Mouse (Mus musculus): ENCODE measurements around the gene Slc12a7.

The Slc12a7 gene

DNA sequence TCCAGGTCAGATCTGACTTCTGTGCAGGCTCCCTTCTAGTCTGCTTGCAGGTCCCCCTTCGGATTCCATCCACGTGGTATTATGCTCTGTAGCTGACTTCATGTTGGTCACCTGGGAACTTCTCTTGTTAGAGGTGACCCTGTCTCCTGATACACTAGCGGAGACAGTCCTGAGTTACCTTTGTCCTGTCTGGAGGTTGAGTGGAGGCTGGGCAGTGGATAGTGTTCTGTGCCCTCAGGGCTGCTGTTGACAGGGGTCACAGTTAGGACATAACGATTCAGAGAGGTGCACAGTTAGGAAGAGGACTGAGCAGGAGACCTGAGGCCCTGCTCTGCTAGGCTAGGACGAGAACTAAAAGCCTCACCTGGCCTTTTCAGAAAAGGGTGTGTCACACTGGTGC, 34.9 kb downstream of the Slc12a7 start:
- peak; percentile 22; the same call in 1 of the 2 replicates for TF ChIP-seq GATA4 (IDR thresholded peaks at IDR 0.05; ENCODE audit: insufficient replicate concordance, low read length)

DNA sequence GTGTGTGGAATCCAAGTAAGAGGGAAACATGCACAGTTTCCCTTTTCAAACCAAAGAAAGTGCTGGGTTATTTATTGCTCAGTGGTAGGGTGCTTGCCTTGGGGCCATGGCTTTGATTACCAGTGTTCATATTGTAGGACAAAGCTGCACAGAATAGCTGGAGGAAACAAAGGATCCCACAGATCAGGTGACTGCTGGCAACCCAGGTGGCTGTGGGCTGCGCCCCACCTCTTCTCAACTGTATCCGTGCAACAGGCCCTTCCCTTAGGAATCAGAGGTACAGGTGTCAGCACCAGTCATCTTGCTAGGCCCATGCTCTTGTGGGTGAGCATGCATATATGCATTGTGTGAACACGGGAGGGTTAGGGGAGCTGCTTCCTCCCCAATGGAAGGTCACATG, 35.4 kb downstream of the Slc12a7 start:
- TF ChIP-seq GATA4 (IDR thresholded peaks at IDR 0.05; ENCODE audit: insufficient replicate concordance, low read length) = no peak

- TF ChIP-seq GATA4 (IDR thresholded peaks at IDR 0.05; ENCODE audit: insufficient replicate concordance, low read length) = no peak
Measured at GRCm38 (mm10) chr13:73769916-73770682, 37.2 kb downstream of the Slc12a7 start.

DNA sequence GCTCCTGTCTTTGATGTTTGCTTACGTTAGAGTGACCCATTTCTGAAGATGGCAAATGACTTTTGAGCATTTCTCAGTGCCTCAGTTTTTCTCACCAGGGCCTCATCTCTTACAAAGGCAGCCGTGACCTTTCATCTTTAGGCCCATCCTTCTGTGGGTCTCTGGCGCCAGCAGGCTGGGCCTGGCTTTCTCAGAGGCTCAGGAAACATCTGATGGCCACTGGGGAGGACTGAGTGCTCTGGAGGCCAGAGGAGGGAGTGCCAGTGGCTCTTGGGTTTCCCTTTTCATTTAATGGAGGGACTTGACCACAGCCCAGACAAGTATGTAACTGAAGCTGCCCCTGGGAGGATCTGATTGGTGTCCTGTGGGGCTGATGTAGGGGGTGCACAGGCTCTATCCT, 38.2 kb downstream of the Slc12a7 start:
- no peak for TF ChIP-seq GATA4 (IDR thresholded peaks at IDR 0.05; ENCODE audit: insufficient replicate concordance, low read length)

DNA sequence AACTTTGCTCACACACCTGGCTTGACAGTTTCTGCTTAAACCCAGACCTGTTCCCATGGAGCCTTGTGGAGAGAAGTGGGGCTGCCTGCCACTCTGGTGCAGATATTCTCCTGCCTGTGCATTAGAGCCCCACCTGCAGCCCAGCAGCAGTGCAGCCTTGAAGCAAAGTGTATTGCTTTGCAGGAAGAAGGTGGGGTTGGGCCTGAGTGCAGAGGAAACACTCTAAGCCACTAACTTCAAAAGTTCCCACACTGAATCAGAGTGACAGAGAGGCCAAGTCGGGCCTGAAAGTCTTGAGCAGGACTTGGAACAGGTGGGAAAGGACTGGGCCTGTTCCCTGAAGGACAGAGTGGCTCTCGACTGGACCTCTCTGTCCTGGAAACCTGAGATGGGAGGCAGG, 39.8 kb downstream of the Slc12a7 start:
- no peak for TF ChIP-seq GATA4 (IDR thresholded peaks at IDR 0.05; ENCODE audit: insufficient replicate concordance, low read length)

DNA sequence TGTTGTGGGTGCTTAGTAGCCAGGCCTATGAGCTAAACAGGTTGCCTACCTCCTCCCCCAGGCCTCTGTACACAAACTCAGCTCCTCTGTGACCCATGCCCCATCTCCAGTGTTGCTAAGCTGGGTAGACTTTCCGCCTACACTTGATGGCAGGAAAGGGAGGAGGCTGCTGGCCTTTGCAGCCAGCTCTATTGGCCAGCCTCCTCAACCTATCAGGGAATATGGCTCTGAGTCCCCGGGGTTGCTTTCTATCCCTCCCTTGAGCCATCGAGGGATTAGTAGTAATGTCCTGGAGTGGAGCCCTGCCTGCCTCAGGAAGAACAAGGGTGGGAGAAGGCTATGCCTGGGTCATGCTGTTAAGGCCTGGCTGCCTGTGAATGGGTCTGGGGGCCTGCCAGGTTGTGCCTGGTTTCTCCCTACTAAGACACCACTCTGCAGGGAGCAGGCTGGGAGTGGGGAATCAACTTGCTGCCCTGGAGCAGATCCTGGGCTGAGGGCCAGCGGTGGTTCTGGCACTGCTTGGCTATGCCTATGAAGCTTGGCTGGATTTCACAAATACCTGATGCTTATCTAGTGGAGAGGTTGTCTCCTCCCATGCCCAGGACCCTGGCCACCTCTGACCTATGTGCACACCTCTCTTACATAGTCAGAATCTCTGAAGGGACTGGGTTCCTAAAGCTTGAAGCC, 40.8 kb downstream of the Slc12a7 start:
- peak; percentile 98 for TF ChIP-seq GATA4 (IDR thresholded peaks at IDR 0.05; ENCODE audit: insufficient replicate concordance, low read length)

DNA sequence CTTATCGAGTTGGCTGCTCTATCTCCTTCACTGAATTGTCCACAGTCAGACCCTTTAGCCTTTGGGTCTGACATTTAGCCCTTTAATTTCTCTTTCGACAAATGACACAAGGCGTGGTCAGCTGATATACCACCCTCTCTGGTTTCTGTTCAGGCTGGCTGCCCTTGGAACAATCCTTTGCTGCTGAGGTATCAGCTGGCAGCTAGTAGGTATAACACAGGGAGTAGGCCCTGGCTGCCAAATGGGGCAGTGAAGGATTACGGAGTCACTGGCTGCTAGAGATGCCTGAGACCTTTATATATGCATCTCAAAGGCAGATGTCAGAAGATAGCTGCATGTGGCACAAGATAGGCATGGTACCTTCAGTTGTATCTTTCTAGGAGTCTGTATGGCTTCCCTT, 42.9 kb downstream of the Slc12a7 start:
- no peak for TF ChIP-seq GATA4 (IDR thresholded peaks at IDR 0.05; ENCODE audit: insufficient replicate concordance, low read length)

GRCm38 (mm10) chr13:73777578-73777977, 44.7 kb downstream of the Slc12a7 start:
- no peak for TF ChIP-seq GATA4 (IDR thresholded peaks at IDR 0.05; ENCODE audit: insufficient replicate concordance, low read length)

DNA sequence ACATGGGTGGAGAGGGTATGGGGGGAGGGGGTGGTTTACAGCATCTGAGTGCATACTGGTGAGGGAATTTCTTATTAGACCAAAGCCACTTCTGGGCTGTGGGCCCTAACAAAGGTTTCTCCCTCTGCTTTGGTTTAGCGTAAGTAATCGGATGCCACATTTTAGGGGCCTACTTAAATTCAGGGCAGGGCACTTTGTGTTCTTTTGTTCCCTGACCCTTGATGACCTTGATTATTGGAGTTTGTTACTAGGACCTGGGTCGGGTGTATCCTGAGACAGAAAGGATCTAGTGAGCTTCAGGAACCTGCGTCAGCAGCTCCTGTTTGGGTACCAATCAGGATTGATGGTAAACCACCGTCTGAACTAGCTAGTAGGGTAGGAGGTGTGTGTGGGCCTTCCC, 49.6 kb downstream of the Slc12a7 start:
- TF ChIP-seq GATA4 (IDR thresholded peaks at IDR 0.05; ENCODE audit: insufficient replicate concordance, low read length) = no peak

GRCm38 (mm10) chr13:73792176-73792575, 59.3 kb downstream of the Slc12a7 start:
- TF ChIP-seq GATA4 (IDR thresholded peaks at IDR 0.05; ENCODE audit: insufficient replicate concordance, low read length) = no peak

DNA sequence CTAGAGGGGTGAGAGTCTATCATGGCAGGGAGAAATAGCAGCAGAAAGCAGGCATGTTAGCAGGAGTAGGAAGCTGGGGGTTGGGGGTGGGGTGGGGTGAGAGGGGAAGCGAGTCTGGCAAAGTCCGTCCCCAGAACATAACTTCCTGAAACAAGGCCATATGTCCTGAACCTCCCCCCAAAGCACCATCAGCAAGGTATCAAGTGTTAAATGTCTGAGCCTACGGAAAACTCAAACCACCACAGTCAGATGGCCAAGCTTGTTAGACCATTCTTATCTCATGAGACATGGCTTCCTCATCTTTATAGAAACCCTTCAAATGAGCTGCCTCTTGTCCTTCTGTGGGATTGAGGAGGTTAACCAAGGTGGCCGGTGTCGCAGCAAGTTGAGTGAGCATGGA, 60.3 kb downstream of the Slc12a7 start:
- TF ChIP-seq GATA4 (IDR thresholded peaks at IDR 0.05; ENCODE audit: insufficient replicate concordance, low read length) = no peak

DNA sequence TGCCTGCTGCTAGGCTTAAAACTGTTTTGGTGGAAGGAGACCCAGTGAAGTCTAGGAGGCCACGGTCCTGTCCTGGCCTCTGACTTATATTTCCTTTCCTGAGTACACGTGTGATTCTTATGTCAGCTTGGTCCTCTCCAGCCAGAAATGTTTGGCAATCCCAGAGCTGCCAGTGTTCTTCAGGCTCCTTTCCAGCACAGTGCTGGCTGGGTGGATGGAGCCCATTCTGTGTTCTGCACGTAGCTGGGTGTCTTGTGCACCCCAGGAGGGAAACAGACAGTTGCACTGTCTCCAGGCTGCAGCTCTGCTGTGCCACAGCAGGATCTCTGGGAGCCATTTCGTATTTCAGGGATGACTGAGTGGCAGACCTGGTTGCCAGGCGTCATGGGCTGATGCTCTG, 66.2 kb downstream of the Slc12a7 start:
- no peak for TF ChIP-seq GATA4 (IDR thresholded peaks at IDR 0.05; ENCODE audit: insufficient replicate concordance, low read length)

- TF ChIP-seq GATA4 (IDR thresholded peaks at IDR 0.05; ENCODE audit: insufficient replicate concordance, low read length) = no peak
Measured at GRCm38 (mm10) chr13:73803450-73804178, 70.7 kb downstream of the Slc12a7 start.

GRCm38 (mm10) chr13:73804914-73805313, 72.0 kb downstream of the Slc12a7 start:
- no peak for TF ChIP-seq GATA4 (IDR thresholded peaks at IDR 0.05; ENCODE audit: insufficient replicate concordance, low read length)

DNA sequence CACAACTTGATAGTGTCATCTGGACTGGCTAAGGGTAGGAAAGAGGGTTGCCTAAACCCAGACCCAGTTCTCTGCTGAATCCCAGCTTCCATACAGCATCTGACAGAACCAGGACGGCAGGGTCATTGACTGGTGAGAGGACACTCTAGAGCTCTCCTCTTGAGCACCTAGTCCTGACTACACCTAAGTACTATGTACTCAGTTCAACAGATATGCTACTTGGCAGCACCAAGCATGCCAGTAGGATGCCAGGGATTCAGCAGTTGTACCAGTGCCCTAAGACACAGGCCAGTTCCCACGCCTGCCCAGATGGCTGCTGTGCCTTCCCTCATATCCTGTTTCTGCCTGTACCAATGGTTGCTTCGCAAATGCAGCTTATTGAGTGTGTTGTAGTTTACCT, 80.0 kb downstream of the Slc12a7 start:
- no peak for TF ChIP-seq GATA4 (IDR thresholded peaks at IDR 0.05; ENCODE audit: insufficient replicate concordance, low read length)

DNA sequence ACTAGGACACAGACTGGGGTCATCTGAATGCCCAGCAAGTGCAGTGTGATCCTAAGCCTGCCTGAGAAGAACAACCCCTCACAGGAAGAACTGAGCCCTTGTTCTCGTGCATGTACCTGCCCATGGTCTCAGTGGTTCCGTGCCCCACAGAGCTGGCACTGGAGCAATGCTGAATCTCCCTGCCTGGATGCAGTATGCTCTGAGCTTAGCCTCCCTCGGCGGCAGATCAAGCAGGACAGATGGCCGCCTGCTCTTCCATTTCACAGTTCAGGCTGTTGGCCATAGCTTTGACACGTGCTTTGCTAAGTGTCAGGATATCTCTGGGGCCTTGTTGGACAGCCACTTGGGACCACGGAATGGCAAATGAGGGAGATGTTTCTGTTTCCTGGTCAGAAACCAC, 81.3 kb downstream of the Slc12a7 start:
- no peak for TF ChIP-seq GATA4 (IDR thresholded peaks at IDR 0.05; ENCODE audit: insufficient replicate concordance, low read length)

Measured in liver, adult (tissue).